Mouse (Mus musculus): ENCODE results near the gene Aimp2. TPM values are rescaled to one million over a fixed set of nuclear protein-coding genes. Genes with fewer than 3 reads are reported as not detected.

Gene Aimp2
- polyA plus RNA-seq, 1 experiment, result 130 TPM

GRCm38 (mm10) chr5:143941588-143941987 is 31.9 kb upstream of the Aimp2 start:
- Histone ChIP-seq H3K27me3 (ENCODE audit: control insufficient read depth, insufficient read depth, low read length, poor library complexity, severe bottlenecking) (no peaks in the 10 kb centered on the region), H3K9ac (ENCODE audit: low read depth, poor library complexity, severe bottlenecking) (no peak overlapping the region), H3K4me1 (ENCODE audit: control insufficient read depth, insufficient read depth, low read length) (no peaks in the 10 kb centered on the region), H3K4me3 (ENCODE audit: low read depth, low read length) (no peak overlapping the region), H3K36me3 (ENCODE audit: control insufficient read depth, insufficient read depth, low read length, poor library complexity, severe bottlenecking) (no peaks in the 10 kb centered on the region), H3K27ac (ENCODE audit: insufficient read depth, low read length) (no peak overlapping the region), H3K9me3 (replicated peaks; ENCODE audit: control insufficient read depth, insufficient read depth, low read length, poor library complexity, severe bottlenecking) (no peaks in the 10 kb centered on the region)
- no peak for TF ChIP-seq EP300 (IDR thresholded peaks at IDR 0.05; ENCODE audit: insufficient read depth, low read depth, low read length)

- no peak overlapping the region for H3K4me3 ChIP-seq (ENCODE audit: low read depth, low read length)
- H3K9me3 ChIP-seq (replicated peaks; ENCODE audit: control insufficient read depth, insufficient read depth, low read length, poor library complexity, severe bottlenecking), result no peaks in the 10 kb centered on the region
- TF ChIP-seq POLR2A (IDR thresholded peaks at IDR 0.05; ENCODE audit: insufficient read depth, low read length) (no peak), EP300 (IDR thresholded peaks at IDR 0.05; ENCODE audit: insufficient read depth, low read depth, low read length) (no peak), CTCF (IDR thresholded peaks at IDR 0.05; ENCODE audit: low read depth, low read length) (no peak)
- no peaks in the 10 kb centered on the region for H3K36me3 ChIP-seq (ENCODE audit: control insufficient read depth, insufficient read depth, low read length, poor library complexity, severe bottlenecking)
- no peaks in the 10 kb centered on the region for H3K4me1 ChIP-seq (ENCODE audit: control insufficient read depth, insufficient read depth, low read length)
- no peak overlapping the region for H3K27ac ChIP-seq (ENCODE audit: insufficient read depth, low read length)
- H3K9ac ChIP-seq (ENCODE audit: low read depth, poor library complexity, severe bottlenecking), result no peak overlapping the region
- no peaks in the 10 kb centered on the region for H3K27me3 ChIP-seq (ENCODE audit: control insufficient read depth, insufficient read depth, low read length, poor library complexity, severe bottlenecking)
Measured at GRCm38 (mm10) chr5:143936156-143936555, 26.5 kb upstream of the Aimp2 start.

GRCm38 (mm10) chr5:143933875-143934274 is 24.2 kb upstream of the Aimp2 start:
- Histone ChIP-seq H3K36me3 (ENCODE audit: control insufficient read depth, insufficient read depth, low read length, poor library complexity, severe bottlenecking) (peaks cover 10% of the 10 kb centered on the region), H3K4me3 (ENCODE audit: low read depth, low read length) (no peak overlapping the region), H3K27me3 (ENCODE audit: control insufficient read depth, insufficient read depth, low read length, poor library complexity, severe bottlenecking) (no peaks in the 10 kb centered on the region), H3K9me3 (replicated peaks; ENCODE audit: control insufficient read depth, insufficient read depth, low read length, poor library complexity, severe bottlenecking) (no peaks in the 10 kb centered on the region), H3K27ac (ENCODE audit: insufficient read depth, low read length) (no peak overlapping the region), H3K9ac (ENCODE audit: low read depth, poor library complexity, severe bottlenecking) (no peak overlapping the region), H3K4me1 (ENCODE audit: control insufficient read depth, insufficient read depth, low read length) (no peaks in the 10 kb centered on the region)
- TF ChIP-seq EP300 (IDR thresholded peaks at IDR 0.05; ENCODE audit: insufficient read depth, low read depth, low read length) (no peak), POLR2A (IDR thresholded peaks at IDR 0.05; ENCODE audit: insufficient read depth, low read length) (no peak), CTCF (IDR thresholded peaks at IDR 0.05; ENCODE audit: low read depth, low read length) (no peak)

DNA sequence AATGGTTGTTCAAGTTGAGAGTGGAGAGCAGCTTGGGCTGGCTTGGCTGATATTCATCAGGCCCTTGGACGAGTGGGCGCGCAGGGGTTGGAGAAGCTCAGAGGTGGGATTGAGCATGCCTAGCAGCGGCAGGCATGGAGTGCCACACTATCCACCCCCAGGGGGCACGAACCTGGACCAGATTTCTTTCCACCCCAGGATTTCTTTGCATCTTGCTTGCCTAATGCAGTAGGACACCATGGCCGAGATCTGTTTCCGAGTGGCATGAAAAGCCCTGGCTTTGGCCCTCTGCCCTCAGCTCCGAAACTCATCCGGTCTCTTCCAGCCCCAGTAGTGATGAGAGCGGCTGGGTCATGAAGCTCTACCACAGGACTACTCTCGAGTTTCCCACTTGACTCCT is 23.8 kb upstream of the Aimp2 start:
- Histone ChIP-seq H3K27me3 (ENCODE audit: control insufficient read depth, insufficient read depth, low read length, poor library complexity, severe bottlenecking) (no peaks in the 10 kb centered on the region), H3K36me3 (ENCODE audit: control insufficient read depth, insufficient read depth, low read length, poor library complexity, severe bottlenecking) (peaks cover 14% of the 10 kb centered on the region), H3K27ac (ENCODE audit: insufficient read depth, low read length) (no peak overlapping the region), H3K4me3 (ENCODE audit: low read depth, low read length) (no peak overlapping the region), H3K4me1 (ENCODE audit: control insufficient read depth, insufficient read depth, low read length) (no peaks in the 10 kb centered on the region), H3K9ac (ENCODE audit: low read depth, poor library complexity, severe bottlenecking) (no peak overlapping the region), H3K9me3 (replicated peaks; ENCODE audit: control insufficient read depth, insufficient read depth, low read length, poor library complexity, severe bottlenecking) (no peaks in the 10 kb centered on the region)
- TF ChIP-seq EP300 (IDR thresholded peaks at IDR 0.05; ENCODE audit: insufficient read depth, low read depth, low read length) (no peak), POLR2A (IDR thresholded peaks at IDR 0.05; ENCODE audit: insufficient read depth, low read length) (no peak), CTCF (IDR thresholded peaks at IDR 0.05; ENCODE audit: low read depth, low read length) (no peak)

- H3K27me3 ChIP-seq (ENCODE audit: control insufficient read depth, insufficient read depth, low read length, poor library complexity, severe bottlenecking), result no peaks in the 10 kb centered on the region
- no peak within 1 kb of the TSS for H3K9ac ChIP-seq (ENCODE audit: low read depth, poor library complexity, severe bottlenecking)
- no peaks in the 10 kb centered on the region for H3K4me1 ChIP-seq (ENCODE audit: control insufficient read depth, insufficient read depth, low read length)
- TF ChIP-seq POLR2A (IDR thresholded peaks at IDR 0.05; ENCODE audit: insufficient read depth, low read length), result no peak
- no peak for TF ChIP-seq EP300 (IDR thresholded peaks at IDR 0.05; ENCODE audit: insufficient read depth, low read depth, low read length)
- no peak for TF ChIP-seq CTCF (IDR thresholded peaks at IDR 0.05; ENCODE audit: low read depth, low read length)
- H3K36me3 ChIP-seq (ENCODE audit: control insufficient read depth, insufficient read depth, low read length, poor library complexity, severe bottlenecking), result peaks cover 19% of the 10 kb centered on the region
- no peaks in the 10 kb centered on the region; the same call in 1 of the 2 replicates for H3K9me3 ChIP-seq (replicated peaks; ENCODE audit: control insufficient read depth, insufficient read depth, low read length, poor library complexity, severe bottlenecking)
- peak within 1 kb of the TSS; percentile 34 for H3K4me3 ChIP-seq (ENCODE audit: low read depth, low read length)
- no peak within 1 kb of the TSS for H3K27ac ChIP-seq (ENCODE audit: insufficient read depth, low read length)
Measured at GRCm38 (mm10) chr5:143932831-143933230, 23.2 kb upstream of the Aimp2 start, which contains the start of gene Rsph10b. Gene Rsph10b, plus strand, starts transcription at chr5:143933035.

DNA sequence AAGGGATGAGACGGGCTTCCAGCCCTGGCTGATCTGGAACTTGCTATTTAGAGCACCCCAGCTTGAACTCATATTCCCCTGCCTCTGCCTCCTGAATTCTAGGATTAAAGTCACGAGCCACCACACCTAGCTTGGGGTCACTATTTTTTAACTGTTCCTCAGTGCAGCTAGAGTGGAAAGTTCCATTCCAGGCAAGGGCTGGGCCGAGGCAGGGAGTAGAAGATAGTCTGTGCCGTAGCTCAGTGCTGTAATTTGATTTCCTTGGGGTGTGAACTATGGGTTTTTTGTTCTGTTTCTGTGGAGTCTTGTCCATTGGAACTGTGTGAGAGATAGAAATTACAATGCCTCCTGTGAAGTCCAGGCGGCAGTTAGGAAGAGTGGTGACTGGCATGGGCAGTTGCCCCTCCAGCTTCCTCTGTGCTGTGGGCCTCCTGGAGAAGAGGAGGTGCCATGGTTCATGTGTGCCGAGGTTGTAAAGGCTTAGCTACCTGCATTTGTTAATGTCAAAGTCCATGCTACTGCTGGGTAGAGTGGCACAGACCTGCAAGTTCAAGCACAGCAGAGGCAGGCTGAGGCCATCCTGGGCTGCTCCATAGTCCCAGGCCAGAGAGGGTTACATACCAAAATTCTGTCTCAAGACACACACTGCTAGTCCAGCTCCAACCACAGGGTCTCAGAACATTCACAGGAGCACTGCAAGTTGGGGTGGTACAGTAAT is 22.4 kb upstream of the Aimp2 start:
- Histone ChIP-seq H3K4me3 (ENCODE audit: low read depth, low read length) (no peak overlapping the region), H3K9me3 (replicated peaks; ENCODE audit: control insufficient read depth, insufficient read depth, low read length, poor library complexity, severe bottlenecking) (no peaks in the 10 kb centered on the region; the same call in 1 of the 2 replicates), H3K27me3 (ENCODE audit: control insufficient read depth, insufficient read depth, low read length, poor library complexity, severe bottlenecking) (no peaks in the 10 kb centered on the region), H3K9ac (ENCODE audit: low read depth, poor library complexity, severe bottlenecking) (no peak overlapping the region), H3K27ac (ENCODE audit: insufficient read depth, low read length) (no peak overlapping the region), H3K4me1 (ENCODE audit: control insufficient read depth, insufficient read depth, low read length) (no peaks in the 10 kb centered on the region), H3K36me3 (ENCODE audit: control insufficient read depth, insufficient read depth, low read length, poor library complexity, severe bottlenecking) (peaks cover 19% of the 10 kb centered on the region)
- TF ChIP-seq CTCF (IDR thresholded peaks at IDR 0.05; ENCODE audit: low read depth, low read length), result no peak
